Mouse (Mus musculus): ENCODE results near the gene Foxp1.

DNA sequence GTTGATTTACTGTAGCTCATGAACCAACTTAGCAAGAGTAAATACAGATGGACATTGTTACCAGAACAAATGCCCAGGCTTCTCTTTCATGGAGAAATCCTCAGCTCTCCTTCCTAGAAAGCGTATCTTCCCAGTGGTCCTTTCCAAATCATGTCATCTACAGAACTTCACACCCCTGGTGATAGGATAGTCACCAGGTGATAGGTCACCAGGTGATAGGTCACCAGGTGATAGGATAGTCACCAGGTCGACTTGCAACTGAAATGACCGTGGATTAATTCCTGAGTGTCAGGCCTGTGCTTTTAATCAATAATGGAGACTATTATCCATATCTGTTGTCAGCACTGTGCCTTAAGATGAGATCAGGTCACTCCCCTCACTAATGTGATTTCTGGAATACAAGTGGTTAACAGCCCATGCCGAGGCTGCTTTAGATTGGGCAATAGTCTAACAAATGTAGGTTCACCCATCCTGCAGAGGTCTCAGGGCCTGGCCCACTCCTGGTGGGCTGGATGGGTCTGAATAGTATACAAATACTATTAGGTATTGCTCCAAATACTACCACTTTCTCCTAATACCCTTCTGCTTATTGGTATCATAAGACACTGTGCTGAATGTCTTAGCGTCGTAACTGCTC is 534.9 kb downstream of the Foxp1 start:
- TF ChIP-seq CTCF (IDR thresholded peaks at IDR 0.05; ENCODE audit: borderline replicate concordance, control insufficient read depth, extremely low read depth, insufficient read depth, low read length, poor library complexity) (no peak), POLR2A (IDR thresholded peaks at IDR 0.05; ENCODE audit: control insufficient read depth, extremely low read depth, insufficient read depth, low read length, poor library complexity) (no peak)
